Mouse (Mus musculus): ENCODE measurements at regions not wholly inside any gene's neighbourhood (a gene's known extent, or its start where the extent isn't known, plus 50 kb on each side); places are given as distances from the start of the nearest gene placed in this dataset.
A peak's percentile ranks its signal among the peaks of the same experiment; 100 is the strongest.

DNA sequence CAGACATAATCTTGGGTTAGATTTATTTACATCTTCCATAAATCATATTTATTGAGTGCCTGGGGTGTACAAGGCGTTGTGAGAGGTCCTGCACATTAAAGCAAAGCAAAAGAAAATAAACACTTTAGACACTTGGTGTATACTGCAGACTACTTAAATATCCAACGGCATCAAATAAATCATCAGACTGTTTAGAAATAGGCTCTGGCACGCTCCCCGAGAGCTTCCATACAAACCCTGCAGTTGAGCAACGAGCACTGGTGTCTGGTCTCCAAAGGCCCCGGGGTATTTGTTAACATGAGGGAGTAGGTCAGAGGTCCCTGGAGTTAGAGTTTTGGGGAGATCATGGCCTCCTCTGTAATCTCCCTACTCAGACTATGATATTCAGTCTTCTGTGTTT lies 244.9 kb downstream of the Maf start:
- H3K4me2 ChIP-seq (replicated peaks; ENCODE audit: low read depth, low read length) = no peak overlapping the region
- H3K4me1 ChIP-seq (ENCODE audit: insufficient read depth, low read length) = peaks cover 9% of the 10 kb centered on the region; the same call in 1 of the 2 replicates
- peak; percentile 73; the same call in 1 of the 2 replicates for ATAC-seq (ENCODE audit: low FRiP score, low TSS enrichment)
- H3K27me3 ChIP-seq (ENCODE audit: insufficient read depth, low read length) = peaks cover 41% of the 10 kb centered on the region
- H3K36me3 ChIP-seq (ENCODE audit: insufficient read depth, low read length) = no peaks in the 10 kb centered on the region
- no peak overlapping the region for H3K4me3 ChIP-seq (ENCODE audit: low read length)
- H3K9ac ChIP-seq (replicated peaks; ENCODE audit: low read length) = no peak overlapping the region
- H3K9me3 ChIP-seq (ENCODE audit: low read length) = no peaks in the 10 kb centered on the region
- 20% methylated on average over 6 of the region's 6 CpGs for WGBS
- H3K27ac ChIP-seq (ENCODE audit: low read length) = no peak overlapping the region

DNA sequence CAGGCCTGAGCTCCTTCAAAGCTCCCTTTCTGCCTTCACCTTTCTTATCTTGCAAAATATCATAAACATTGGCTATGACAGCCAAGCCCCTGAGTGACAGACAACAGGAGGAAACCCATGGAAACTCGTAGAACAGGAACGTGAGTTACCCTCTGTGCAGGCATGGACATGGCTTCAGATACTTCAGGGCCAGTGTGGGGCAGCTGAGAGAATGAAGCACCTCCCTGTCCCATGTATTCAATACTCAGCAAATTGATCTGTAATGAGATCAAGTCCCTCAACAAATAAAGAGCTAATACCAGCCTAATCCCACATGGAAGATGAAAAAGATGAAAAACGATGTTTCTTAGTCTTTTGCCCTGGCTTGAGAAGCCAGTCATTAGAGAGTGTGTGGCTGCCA lies 249.5 kb downstream of the Maf start:
- ATAC-seq (ENCODE audit: low FRiP score, low TSS enrichment) = no peak

DNA sequence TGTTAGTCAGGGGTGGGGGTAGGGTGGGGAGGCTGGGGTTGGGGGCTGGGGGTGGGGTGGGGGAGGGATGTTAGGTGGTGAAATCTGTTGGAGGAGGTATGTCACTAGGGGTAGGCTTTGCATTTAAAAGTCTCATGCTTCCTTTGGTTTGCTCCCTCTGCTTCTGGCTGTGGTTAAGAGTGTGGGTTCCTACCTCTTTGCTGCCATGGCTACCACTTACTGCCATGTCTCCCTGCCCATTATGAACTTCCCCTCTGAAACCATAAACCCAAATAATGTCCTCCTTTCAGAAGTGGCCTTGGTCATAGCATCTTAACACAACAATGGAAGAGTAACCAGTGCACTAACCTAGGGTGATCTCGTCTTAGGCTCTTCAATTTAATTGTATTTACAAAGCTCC lies 256.8 kb downstream of the Maf start:
- H3K4me1 ChIP-seq (ENCODE audit: insufficient read depth, low read length) = no peaks in the 10 kb centered on the region
- no peak for ATAC-seq (ENCODE audit: low FRiP score, low TSS enrichment)
- H3K36me3 ChIP-seq (ENCODE audit: insufficient read depth, low read length) = no peaks in the 10 kb centered on the region
- H3K4me2 ChIP-seq (replicated peaks; ENCODE audit: low read depth, low read length) = no peak overlapping the region
- H3K27ac ChIP-seq (ENCODE audit: low read length) = no peak overlapping the region
- no peaks in the 10 kb centered on the region for H3K27me3 ChIP-seq (ENCODE audit: insufficient read depth, low read length)
- H3K9ac ChIP-seq (replicated peaks; ENCODE audit: low read length) = no peak overlapping the region
- no peak overlapping the region for H3K4me3 ChIP-seq (ENCODE audit: low read length)
- no peaks in the 10 kb centered on the region for H3K9me3 ChIP-seq (ENCODE audit: low read length)
- WGBS = 82% methylated on average over 1 of the region's 1 CpGs

More for the DNA sequence above, 249.5 kb downstream of the Maf start:
- Histone ChIP-seq H3K9me3 (ENCODE audit: low read length) (no peaks in the 10 kb centered on the region), H3K9ac (replicated peaks; ENCODE audit: low read length) (no peak overlapping the region), H3K36me3 (ENCODE audit: insufficient read depth, low read length) (no peaks in the 10 kb centered on the region), H3K27me3 (ENCODE audit: insufficient read depth, low read length) (peaks cover 25% of the 10 kb centered on the region), H3K4me3 (ENCODE audit: low read length) (no peak overlapping the region), H3K27ac (ENCODE audit: low read length) (no peak overlapping the region), H3K4me1 (ENCODE audit: insufficient read depth, low read length) (no peaks in the 10 kb centered on the region), H3K4me2 (replicated peaks; ENCODE audit: low read depth, low read length) (no peak overlapping the region)
- WGBS = 71% methylated on average over 3 of the region's 3 CpGs

DNA sequence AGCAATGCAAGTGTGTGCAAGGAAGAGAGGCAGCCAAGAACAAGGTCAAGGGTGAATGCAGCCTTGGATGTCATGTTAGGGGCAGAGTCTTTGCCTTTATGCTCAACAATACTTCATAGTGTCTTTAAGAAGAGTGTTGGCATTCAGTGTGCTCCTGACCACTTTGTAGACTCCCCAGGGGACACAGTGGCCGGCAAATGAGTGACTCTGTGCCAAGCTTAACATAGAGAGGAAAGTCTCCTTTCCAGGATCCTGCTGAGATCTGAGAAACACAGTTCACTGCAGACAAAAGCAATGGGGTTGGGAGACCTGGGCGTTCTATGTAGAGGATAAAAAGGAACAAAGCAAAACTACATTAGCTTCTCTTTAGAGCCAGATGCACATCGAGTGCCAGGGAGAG lies 259.2 kb downstream of the Maf start:
- Histone ChIP-seq H3K9ac (replicated peaks; ENCODE audit: low read length) (no peak overlapping the region), H3K4me3 (ENCODE audit: low read length) (no peak overlapping the region), H3K36me3 (ENCODE audit: insufficient read depth, low read length) (no peaks in the 10 kb centered on the region), H3K4me2 (replicated peaks; ENCODE audit: low read depth, low read length) (no peak overlapping the region), H3K9me3 (ENCODE audit: low read length) (no peaks in the 10 kb centered on the region), H3K27ac (ENCODE audit: low read length) (no peak overlapping the region), H3K27me3 (ENCODE audit: insufficient read depth, low read length) (no peaks in the 10 kb centered on the region), H3K4me1 (ENCODE audit: insufficient read depth, low read length) (no peaks in the 10 kb centered on the region)
- no peak for ATAC-seq (ENCODE audit: low FRiP score, low TSS enrichment)
- 80% methylated on average over 3 of the region's 3 CpGs for WGBS

DNA sequence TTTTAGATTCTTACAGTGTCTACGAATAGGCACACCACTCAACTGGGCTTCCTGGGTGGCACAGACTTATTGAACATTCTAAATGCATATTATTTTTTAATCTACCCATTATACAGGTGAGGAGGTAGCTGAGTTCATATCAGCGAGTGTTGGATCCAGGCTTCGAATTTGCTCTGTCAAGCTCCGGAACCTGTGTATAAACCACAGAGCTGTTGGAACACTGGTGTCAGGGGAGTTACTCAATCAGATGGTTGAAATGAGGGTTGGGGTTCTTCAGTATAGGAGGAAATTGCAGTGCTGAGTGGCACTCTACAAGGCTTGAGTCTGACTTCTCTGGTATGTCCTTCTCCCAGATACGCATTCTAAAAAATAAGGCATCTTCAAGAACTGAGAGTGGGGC lies 263.1 kb downstream of the Maf start:
- 94% methylated on average over 5 of the region's 5 CpGs for WGBS
- Histone ChIP-seq H3K27ac (ENCODE audit: low read length) (no peak overlapping the region), H3K4me2 (replicated peaks; ENCODE audit: low read depth, low read length) (no peak overlapping the region), H3K27me3 (ENCODE audit: insufficient read depth, low read length) (no peaks in the 10 kb centered on the region), H3K36me3 (ENCODE audit: insufficient read depth, low read length) (no peaks in the 10 kb centered on the region), H3K9ac (replicated peaks; ENCODE audit: low read length) (no peak overlapping the region), H3K9me3 (ENCODE audit: low read length) (no peaks in the 10 kb centered on the region), H3K4me3 (ENCODE audit: low read length) (no peak overlapping the region), H3K4me1 (ENCODE audit: insufficient read depth, low read length) (no peaks in the 10 kb centered on the region)
- ATAC-seq (ENCODE audit: low FRiP score, low TSS enrichment) = no peak

DNA sequence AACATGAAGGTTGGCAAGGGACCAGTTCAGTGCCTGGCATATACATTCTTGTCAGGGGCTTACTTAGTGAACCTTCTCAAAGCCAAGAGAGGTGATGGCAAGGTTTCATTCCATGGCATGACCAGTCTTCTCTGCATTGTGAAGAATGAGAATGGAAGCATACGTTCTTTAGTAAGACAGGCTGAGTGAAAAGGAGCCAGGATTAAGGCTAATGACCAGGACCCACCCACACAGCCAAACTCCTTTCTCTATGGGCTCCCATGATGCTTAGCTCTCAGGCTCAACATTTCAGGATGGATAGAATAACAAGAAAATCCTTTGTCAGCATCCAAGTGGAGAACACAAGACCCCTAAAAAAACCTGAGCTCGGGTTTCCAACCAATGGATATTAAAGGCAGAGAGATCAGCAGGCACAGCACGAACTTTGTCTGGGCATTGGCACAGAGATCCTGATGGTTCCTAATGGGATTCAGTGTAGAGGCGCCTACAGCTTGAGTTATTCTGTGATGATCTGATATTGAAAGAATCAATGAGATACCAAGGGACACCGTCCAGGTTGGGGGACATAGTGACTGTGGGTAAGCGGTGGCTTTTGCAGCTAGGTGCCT lies 265.5 kb downstream of the Maf start:
- Histone ChIP-seq H3K4me1 (ENCODE audit: insufficient read depth, low read length) (no peaks in the 10 kb centered on the region), H3K36me3 (ENCODE audit: insufficient read depth, low read length) (no peaks in the 10 kb centered on the region), H3K9ac (replicated peaks; ENCODE audit: low read length) (no peak overlapping the region), H3K4me3 (ENCODE audit: low read length) (no peak overlapping the region), H3K27me3 (ENCODE audit: insufficient read depth, low read length) (no peaks in the 10 kb centered on the region), H3K27ac (ENCODE audit: low read length) (no peak overlapping the region), H3K9me3 (ENCODE audit: low read length) (no peaks in the 10 kb centered on the region), H3K4me2 (replicated peaks; ENCODE audit: low read depth, low read length) (no peak overlapping the region)
- 74% methylated on average over 6 of the region's 6 CpGs for WGBS
- ATAC-seq (ENCODE audit: low FRiP score, low TSS enrichment) = no peak

DNA sequence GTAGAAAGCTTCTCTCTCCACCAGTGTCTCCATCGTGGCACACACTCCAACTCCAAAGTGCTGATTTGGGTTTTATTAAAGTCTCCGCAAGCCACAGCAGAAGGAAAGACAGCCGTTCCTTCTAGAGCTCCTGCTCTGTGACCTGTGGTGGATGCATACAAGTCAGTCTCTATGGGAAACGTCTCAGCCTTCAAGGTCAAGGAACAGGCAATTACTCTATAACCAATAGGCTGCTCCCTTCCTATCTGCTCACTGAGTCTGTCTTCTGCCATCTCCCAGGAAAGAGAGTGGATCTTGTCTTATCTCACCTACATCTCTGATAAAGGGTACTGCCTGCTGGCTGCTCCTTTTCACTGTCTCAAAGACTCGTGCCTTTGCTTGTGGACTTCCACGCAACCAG lies 266.3 kb downstream of the Maf start:
- Histone ChIP-seq H3K27ac (ENCODE audit: low read length) (no peak overlapping the region), H3K9ac (replicated peaks; ENCODE audit: low read length) (no peak overlapping the region), H3K9me3 (ENCODE audit: low read length) (no peaks in the 10 kb centered on the region), H3K4me3 (ENCODE audit: low read length) (no peak overlapping the region), H3K4me2 (replicated peaks; ENCODE audit: low read depth, low read length) (no peak overlapping the region), H3K36me3 (ENCODE audit: insufficient read depth, low read length) (no peaks in the 10 kb centered on the region), H3K27me3 (ENCODE audit: insufficient read depth, low read length) (no peaks in the 10 kb centered on the region), H3K4me1 (ENCODE audit: insufficient read depth, low read length) (no peaks in the 10 kb centered on the region)
- no peak for ATAC-seq (ENCODE audit: low FRiP score, low TSS enrichment)
- 70% methylated on average over 6 of the region's 6 CpGs for WGBS

DNA sequence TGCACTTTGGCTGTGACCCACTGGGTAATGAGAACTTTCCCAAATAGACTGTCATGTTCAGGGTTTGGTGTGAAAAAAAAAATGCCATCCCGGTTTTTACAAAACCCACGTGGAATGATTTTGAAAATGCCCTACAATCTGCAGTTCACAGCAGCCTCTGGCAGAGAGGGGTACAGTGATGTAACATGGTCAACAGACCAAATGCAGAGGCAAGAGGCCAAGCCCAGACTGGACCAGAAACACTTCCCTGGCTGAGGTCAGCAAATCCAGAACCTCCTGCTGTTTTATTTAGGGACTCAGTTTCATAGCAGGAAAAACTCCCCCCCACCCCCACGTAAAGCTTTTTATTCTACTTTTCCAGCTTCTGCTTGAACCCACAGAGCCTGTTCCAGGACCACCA lies 267.4 kb downstream of the Maf start:
- no peak overlapping the region for H3K9ac ChIP-seq (replicated peaks; ENCODE audit: low read length)
- ATAC-seq (ENCODE audit: low FRiP score, low TSS enrichment) = no peak
- no peak overlapping the region for H3K4me3 ChIP-seq (ENCODE audit: low read length)
- H3K36me3 ChIP-seq (ENCODE audit: insufficient read depth, low read length) = no peaks in the 10 kb centered on the region
- no peak overlapping the region for H3K4me2 ChIP-seq (replicated peaks; ENCODE audit: low read depth, low read length)
- 87% methylated on average over 3 of the region's 3 CpGs for WGBS
- no peaks in the 10 kb centered on the region for H3K9me3 ChIP-seq (ENCODE audit: low read length)
- no peak overlapping the region for H3K27ac ChIP-seq (ENCODE audit: low read length)
- H3K4me1 ChIP-seq (ENCODE audit: insufficient read depth, low read length) = no peaks in the 10 kb centered on the region
- no peaks in the 10 kb centered on the region for H3K27me3 ChIP-seq (ENCODE audit: insufficient read depth, low read length)

DNA sequence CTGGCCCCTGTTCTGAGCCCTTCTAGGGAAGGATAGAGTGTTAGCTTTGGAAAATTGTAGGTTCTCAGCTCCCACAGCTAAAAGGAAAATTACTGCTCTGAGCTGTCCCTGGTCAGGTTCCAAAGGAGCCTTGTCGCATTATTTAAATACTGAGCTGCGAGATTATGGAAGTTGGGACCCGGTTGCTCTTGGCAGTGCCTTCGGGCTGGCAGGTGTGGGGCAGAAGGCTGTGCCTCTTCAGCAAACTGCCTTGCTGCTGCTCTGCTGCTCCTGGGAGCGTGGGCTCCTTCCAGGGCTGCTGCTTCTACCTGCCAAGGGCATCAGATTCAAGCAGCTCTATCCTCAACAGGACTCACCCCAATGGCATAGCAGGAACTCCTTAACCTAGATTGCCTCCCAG lies 268.1 kb downstream of the Maf start:
- Histone ChIP-seq H3K27me3 (ENCODE audit: insufficient read depth, low read length) (no peaks in the 10 kb centered on the region), H3K4me2 (replicated peaks; ENCODE audit: low read depth, low read length) (no peak overlapping the region), H3K27ac (ENCODE audit: low read length) (no peak overlapping the region), H3K9me3 (ENCODE audit: low read length) (no peaks in the 10 kb centered on the region), H3K9ac (replicated peaks; ENCODE audit: low read length) (no peak overlapping the region), H3K4me3 (ENCODE audit: low read length) (no peak overlapping the region), H3K4me1 (ENCODE audit: insufficient read depth, low read length) (no peaks in the 10 kb centered on the region), H3K36me3 (ENCODE audit: insufficient read depth, low read length) (no peaks in the 10 kb centered on the region)
- 79% methylated on average over 5 of the region's 5 CpGs for WGBS
- ATAC-seq (ENCODE audit: low FRiP score, low TSS enrichment) = no peak

DNA sequence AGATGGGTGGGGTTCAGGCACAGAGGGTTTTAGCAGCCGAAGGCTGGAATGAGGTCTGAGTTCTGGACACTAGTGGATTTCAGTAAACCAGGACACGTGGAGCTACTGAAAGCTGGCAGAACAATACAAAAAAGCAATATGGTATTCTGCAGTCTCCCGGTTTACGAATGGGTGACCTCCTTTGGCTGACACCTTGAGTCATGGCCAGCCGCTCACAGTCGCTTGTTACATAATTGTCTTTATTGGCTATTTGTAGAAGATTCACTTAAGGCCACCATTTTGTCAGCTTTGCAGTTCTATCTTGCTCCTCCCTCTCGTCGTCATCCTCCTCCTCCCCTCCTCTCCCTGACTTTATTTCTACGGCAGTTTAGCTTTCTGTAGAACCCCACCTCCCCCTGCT lies 269.6 kb downstream of the Maf start:
- H3K27me3 ChIP-seq (ENCODE audit: insufficient read depth, low read length) = no peaks in the 10 kb centered on the region
- H3K9me3 ChIP-seq (ENCODE audit: low read length) = no peaks in the 10 kb centered on the region
- no peaks in the 10 kb centered on the region for H3K4me1 ChIP-seq (ENCODE audit: insufficient read depth, low read length)
- H3K4me2 ChIP-seq (replicated peaks; ENCODE audit: low read depth, low read length) = no peak overlapping the region
- no peak overlapping the region for H3K9ac ChIP-seq (replicated peaks; ENCODE audit: low read length)
- no peak overlapping the region for H3K4me3 ChIP-seq (ENCODE audit: low read length)
- H3K36me3 ChIP-seq (ENCODE audit: insufficient read depth, low read length) = no peaks in the 10 kb centered on the region
- ATAC-seq (ENCODE audit: low FRiP score, low TSS enrichment) = no peak
- WGBS = 71% methylated on average over 9 of the region's 9 CpGs
- H3K27ac ChIP-seq (ENCODE audit: low read length) = no peak overlapping the region

Measured in kidney, embryonic 16.5 days (tissue).